Mouse (Mus musculus): ENCODE data around the gene Pdzrn3. TPM values are rescaled to one million over a fixed set of nuclear protein-coding genes. Genes with fewer than 3 reads are reported as not detected.

Pdzrn3 gene
- polyA plus RNA-seq, 1 experiment: 2.8 TPM

GRCm38 (mm10) chr6:101411064-101411463, 33.4 kb upstream of the Pdzrn3 start:
- Histone ChIP-seq H3K27me3 (ENCODE audit: control insufficient read depth, insufficient read depth, low read length) (no peaks in the 10 kb centered on the region), H3K4me1 (replicated peaks; ENCODE audit: control insufficient read depth, insufficient read depth, low read length) (no peaks in the 10 kb centered on the region), H3K4me3 (ENCODE audit: control insufficient read depth, insufficient read depth, low read length) (no peak overlapping the region), H3K27ac (ENCODE audit: control insufficient read depth, insufficient read depth, low read length) (no peak overlapping the region), H3K36me3 (ENCODE audit: control insufficient read depth, insufficient read depth, low read length) (no peaks in the 10 kb centered on the region)
- 84% methylated on average over 2 of the region's 2 CpGs for WGBS
- TF ChIP-seq POLR2A (IDR thresholded peaks at IDR 0.05; ENCODE audit: control insufficient read depth, extremely low read depth, insufficient read depth, low read length, poor library complexity): no peak
- TF ChIP-seq CTCF (IDR thresholded peaks at IDR 0.05; ENCODE audit: borderline replicate concordance, control insufficient read depth, extremely low read depth, insufficient read depth, low read length, poor library complexity): no peak
- no peak for DNase-seq

GRCm38 (mm10) chr6:101396711-101397110, 19.0 kb upstream of the Pdzrn3 start:
- H3K27me3 ChIP-seq (ENCODE audit: control insufficient read depth, insufficient read depth, low read length): no peaks in the 10 kb centered on the region
- no peak overlapping the region for H3K27ac ChIP-seq (ENCODE audit: control insufficient read depth, insufficient read depth, low read length)
- no peak for DNase-seq
- no peaks in the 10 kb centered on the region for H3K36me3 ChIP-seq (ENCODE audit: control insufficient read depth, insufficient read depth, low read length)
- no peaks in the 10 kb centered on the region for H3K4me1 ChIP-seq (replicated peaks; ENCODE audit: control insufficient read depth, insufficient read depth, low read length)
- 71% methylated on average over 4 of the region's 4 CpGs for WGBS
- no peak for TF ChIP-seq POLR2A (IDR thresholded peaks at IDR 0.05; ENCODE audit: control insufficient read depth, extremely low read depth, insufficient read depth, low read length, poor library complexity)
- no peak for TF ChIP-seq CTCF (IDR thresholded peaks at IDR 0.05; ENCODE audit: borderline replicate concordance, control insufficient read depth, extremely low read depth, insufficient read depth, low read length, poor library complexity)
- H3K4me3 ChIP-seq (ENCODE audit: control insufficient read depth, insufficient read depth, low read length): no peak overlapping the region

- TF ChIP-seq POLR2A (IDR thresholded peaks at IDR 0.05; ENCODE audit: control insufficient read depth, extremely low read depth, insufficient read depth, low read length, poor library complexity) (no peak), CTCF (IDR thresholded peaks at IDR 0.05; ENCODE audit: borderline replicate concordance, control insufficient read depth, extremely low read depth, insufficient read depth, low read length, poor library complexity) (no peak)
- Histone ChIP-seq H3K4me1 (replicated peaks; ENCODE audit: control insufficient read depth, insufficient read depth, low read length) (no peaks in the 10 kb centered on the region), H3K27me3 (ENCODE audit: control insufficient read depth, insufficient read depth, low read length) (no peaks in the 10 kb centered on the region), H3K4me3 (ENCODE audit: control insufficient read depth, insufficient read depth, low read length) (no peak overlapping the region), H3K36me3 (ENCODE audit: control insufficient read depth, insufficient read depth, low read length) (no peaks in the 10 kb centered on the region), H3K27ac (ENCODE audit: control insufficient read depth, insufficient read depth, low read length) (no peak overlapping the region)
- no peak for DNase-seq
- 89% methylated on average over 6 of the region's 6 CpGs for WGBS
These were observed 18.2 kb upstream of the Pdzrn3 start for GRCm38 (mm10) chr6:101395908-101396307.

GRCm38 (mm10) chr6:101392801-101393117, 15.1 kb upstream of the Pdzrn3 start:
- H3K4me3 ChIP-seq (ENCODE audit: control insufficient read depth, insufficient read depth, low read length): no peak overlapping the region
- no peaks in the 10 kb centered on the region for H3K4me1 ChIP-seq (replicated peaks; ENCODE audit: control insufficient read depth, insufficient read depth, low read length)
- 90% methylated on average over 2 of the region's 2 CpGs for WGBS
- no peak for TF ChIP-seq CTCF (IDR thresholded peaks at IDR 0.05; ENCODE audit: borderline replicate concordance, control insufficient read depth, extremely low read depth, insufficient read depth, low read length, poor library complexity)
- no peak for TF ChIP-seq POLR2A (IDR thresholded peaks at IDR 0.05; ENCODE audit: control insufficient read depth, extremely low read depth, insufficient read depth, low read length, poor library complexity)
- no peaks in the 10 kb centered on the region for H3K36me3 ChIP-seq (ENCODE audit: control insufficient read depth, insufficient read depth, low read length)
- no peak for DNase-seq
- no peaks in the 10 kb centered on the region for H3K27me3 ChIP-seq (ENCODE audit: control insufficient read depth, insufficient read depth, low read length)
- H3K27ac ChIP-seq (ENCODE audit: control insufficient read depth, insufficient read depth, low read length): no peak overlapping the region

- Histone ChIP-seq H3K4me3 (ENCODE audit: control insufficient read depth, insufficient read depth, low read length) (no peak overlapping the region), H3K36me3 (ENCODE audit: control insufficient read depth, insufficient read depth, low read length) (no peaks in the 10 kb centered on the region), H3K27ac (ENCODE audit: control insufficient read depth, insufficient read depth, low read length) (no peak overlapping the region), H3K4me1 (replicated peaks; ENCODE audit: control insufficient read depth, insufficient read depth, low read length) (no peaks in the 10 kb centered on the region), H3K27me3 (ENCODE audit: control insufficient read depth, insufficient read depth, low read length) (no peaks in the 10 kb centered on the region)
- TF ChIP-seq CTCF (IDR thresholded peaks at IDR 0.05; ENCODE audit: borderline replicate concordance, control insufficient read depth, extremely low read depth, insufficient read depth, low read length, poor library complexity): no peak
- no peak for TF ChIP-seq POLR2A (IDR thresholded peaks at IDR 0.05; ENCODE audit: control insufficient read depth, extremely low read depth, insufficient read depth, low read length, poor library complexity)
- WGBS: 91% methylated on average over 8 of the region's 8 CpGs
- no peak for DNase-seq
These were observed 14.6 kb upstream of the Pdzrn3 start for GRCm38 (mm10) chr6:101392107-101392800.

GRCm38 (mm10) chr6:101385490-101385889, 7.8 kb upstream of the Pdzrn3 start:
- TF ChIP-seq POLR2A (IDR thresholded peaks at IDR 0.05; ENCODE audit: control insufficient read depth, extremely low read depth, insufficient read depth, low read length, poor library complexity): no peak
- TF ChIP-seq CTCF (IDR thresholded peaks at IDR 0.05; ENCODE audit: borderline replicate concordance, control insufficient read depth, extremely low read depth, insufficient read depth, low read length, poor library complexity): no peak
- Histone ChIP-seq H3K4me1 (replicated peaks; ENCODE audit: control insufficient read depth, insufficient read depth, low read length) (no peaks in the 10 kb centered on the region), H3K27me3 (ENCODE audit: control insufficient read depth, insufficient read depth, low read length) (no peaks in the 10 kb centered on the region), H3K36me3 (ENCODE audit: control insufficient read depth, insufficient read depth, low read length) (no peaks in the 10 kb centered on the region), H3K27ac (ENCODE audit: control insufficient read depth, insufficient read depth, low read length) (no peak overlapping the region), H3K4me3 (ENCODE audit: control insufficient read depth, insufficient read depth, low read length) (no peak overlapping the region)
- no peak for DNase-seq
- WGBS: 86% methylated on average over 7 of the region's 7 CpGs

- no peaks in the 10 kb centered on the region for H3K4me1 ChIP-seq (replicated peaks; ENCODE audit: control insufficient read depth, insufficient read depth, low read length)
- no peaks in the 10 kb centered on the region for H3K27me3 ChIP-seq (ENCODE audit: control insufficient read depth, insufficient read depth, low read length)
- H3K4me3 ChIP-seq (ENCODE audit: control insufficient read depth, insufficient read depth, low read length): no peak overlapping the region
- TF ChIP-seq CTCF (IDR thresholded peaks at IDR 0.05; ENCODE audit: borderline replicate concordance, control insufficient read depth, extremely low read depth, insufficient read depth, low read length, poor library complexity): no peak
- no peak for TF ChIP-seq POLR2A (IDR thresholded peaks at IDR 0.05; ENCODE audit: control insufficient read depth, extremely low read depth, insufficient read depth, low read length, poor library complexity)
- DNase-seq: no peak
- no peaks in the 10 kb centered on the region for H3K36me3 ChIP-seq (ENCODE audit: control insufficient read depth, insufficient read depth, low read length)
- 87% methylated on average over 7 of the region's 7 CpGs for whole genome bisulfite sequencing
- no peak overlapping the region for H3K27ac ChIP-seq (ENCODE audit: control insufficient read depth, insufficient read depth, low read length)
These were observed 7.3 kb upstream of the Pdzrn3 start for GRCm38 (mm10) chr6:101384958-101385357.
